Mouse (Mus musculus): ENCODE results near the gene Fscn3. TPM values are rescaled to one million over a fixed set of nuclear protein-coding genes. Genes with fewer than 3 reads are reported as not detected.

The Fscn3 gene
- total RNA-seq, 1 experiment from 2014 or later = not detected

DNA sequence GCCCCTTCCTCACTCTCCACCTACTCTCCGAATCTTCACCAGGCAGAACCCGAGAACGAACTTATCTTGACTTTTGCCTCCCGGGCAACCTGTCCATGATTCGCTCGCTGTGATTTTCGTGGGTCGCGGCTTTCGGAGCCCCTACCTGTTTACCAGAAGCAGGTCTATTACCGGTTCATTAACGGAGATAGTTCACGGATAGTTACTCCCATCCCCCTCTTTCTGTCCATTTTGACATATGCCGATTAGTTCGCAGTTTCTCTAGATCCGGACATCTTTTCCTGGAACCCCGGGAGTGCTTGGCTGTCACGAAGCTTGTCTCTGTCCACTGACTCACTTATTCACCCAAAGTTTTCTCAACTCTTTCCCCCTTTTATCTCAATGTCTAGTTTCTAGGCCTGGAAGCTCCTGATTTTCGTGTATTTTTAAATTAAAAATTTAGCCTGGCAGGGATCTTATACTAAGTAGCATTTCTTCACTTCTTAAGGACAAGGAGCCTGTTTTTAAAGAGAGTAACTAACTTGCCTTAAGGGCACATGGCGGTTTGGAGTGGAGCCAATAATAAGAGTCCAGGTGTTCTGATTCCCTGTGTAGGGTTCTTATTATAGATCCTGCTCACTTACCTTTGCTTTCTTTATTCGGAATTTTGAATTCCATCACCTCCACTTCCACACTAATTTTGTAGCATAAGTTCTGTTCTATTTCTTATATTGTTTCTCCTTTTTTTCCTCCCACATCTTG, 53.3 kb downstream of the Fscn3 start:
- ATAC-seq (replicated peaks; ENCODE audit: low read depth, poor library complexity, severe bottlenecking) = no peak

DNA sequence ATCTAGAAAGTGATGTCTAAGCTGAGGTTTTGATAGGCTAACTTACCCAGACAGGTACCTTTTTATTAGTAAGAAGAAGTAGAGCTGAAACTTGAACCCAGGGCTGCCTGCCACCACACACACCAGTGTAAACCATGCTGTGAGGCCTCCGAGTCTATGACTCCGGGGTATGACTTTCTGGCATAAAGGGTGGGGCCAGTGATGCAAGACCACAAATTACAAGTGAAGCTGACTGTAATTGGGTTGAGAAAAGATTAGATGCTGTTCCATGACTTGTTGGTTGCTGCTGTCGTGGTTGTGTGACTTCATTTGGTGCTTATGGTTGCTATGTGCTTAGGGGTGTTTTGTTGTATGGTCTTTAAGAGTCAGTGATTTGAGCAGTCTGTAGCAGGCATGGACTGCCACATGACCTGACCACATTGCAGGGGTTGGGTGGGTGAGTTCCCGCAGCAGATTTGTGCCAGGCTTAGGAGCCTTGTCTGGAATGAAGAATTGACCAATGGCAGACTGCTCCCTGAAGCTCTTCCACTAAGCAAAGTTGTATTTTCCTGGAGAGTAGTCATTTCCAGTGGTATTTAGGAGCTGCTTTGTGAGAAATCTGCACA, 55.2 kb downstream of the Fscn3 start:
- ATAC-seq (replicated peaks; ENCODE audit: low read depth, poor library complexity, severe bottlenecking) = no peak

DNA sequence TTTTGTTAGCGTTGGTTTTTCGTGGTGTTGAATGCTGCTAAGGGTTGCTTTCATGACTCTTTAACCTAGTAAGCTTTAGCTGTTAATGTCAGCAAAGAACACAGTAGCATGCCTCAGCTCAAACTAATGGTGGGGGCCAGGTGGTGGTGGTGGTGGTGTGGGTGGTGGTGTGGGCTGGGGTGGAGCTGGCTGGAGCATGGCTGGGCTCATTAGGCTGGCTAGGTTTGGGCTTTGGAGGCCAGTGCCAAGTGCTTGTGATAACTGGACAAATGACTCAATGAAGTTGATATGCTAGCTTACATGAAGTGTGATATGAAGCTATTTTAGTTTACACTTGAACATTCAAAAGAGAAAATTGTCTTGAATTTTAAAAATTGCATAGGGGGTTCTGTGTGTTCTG, 58.4 kb downstream of the Fscn3 start:
- no peak for ATAC-seq (replicated peaks; ENCODE audit: low read depth, poor library complexity, severe bottlenecking)

- ATAC-seq (replicated peaks; ENCODE audit: low read depth, poor library complexity, severe bottlenecking) = no peak
Observed at GRCm38 (mm10) chr6:28486471-28486870, 58.9 kb downstream of the Fscn3 start.

- ATAC-seq (replicated peaks; ENCODE audit: low read depth, poor library complexity, severe bottlenecking) = no peak
Observed at GRCm38 (mm10) chr6:28486905-28487304, 59.3 kb downstream of the Fscn3 start.

Other genes with a start within 250 kb of the Fscn3 start
- gene Zfp800, start 29.8 kb upstream of the Fscn3 start, total RNA-seq (2017) = 69.4 and 73.9 TPM in 2 replicates
- 31.9 and 39.4 TPM in 2 replicates for gene Arf5, start 4.2 kb upstream of the Fscn3 start, total RNA-seq (2017)
- 12.3 and 18.8 TPM in 2 replicates for gene Gcc1, start 601 bp downstream of the Fscn3 start, total RNA-seq (2017)
- gene Pax4, start 21.6 kb downstream of the Fscn3 start, total RNA-seq (2017) = not detected in 2 replicates
- 149 and 176 TPM in 2 replicates for gene Snd1, start 47.4 kb downstream of the Fscn3 start, total RNA-seq (2017)

Measured in common myeloid progenitor, adult 5-6 weeks (primary cell).